Mouse (Mus musculus) heart, adult 8-10 months (tissue): ENCODE data around the gene Musk. TPM values are rescaled to one million over a fixed set of nuclear protein-coding genes. Genes with fewer than 3 reads are reported as not detected.
A peak's percentile ranks its signal among the peaks of the same experiment; 100 is the strongest.

ENCODE experiments used
- DNase-seq: peaks from one replicate; pipeline ENCODE4 v3.0.0; 2022; ENCODE audit warnings: low spot score
- total RNA-seq, 4 experiments: library from RNA; stranded (reverse); gene quantifications; 2 replicates each; pipeline ENCODE4 v1.2.4; 2022

Gene Musk
- total RNA-seq, 4 experiments from 2014 or later: 0.31 to 0.88 (median 0.50) TPM

DNA sequence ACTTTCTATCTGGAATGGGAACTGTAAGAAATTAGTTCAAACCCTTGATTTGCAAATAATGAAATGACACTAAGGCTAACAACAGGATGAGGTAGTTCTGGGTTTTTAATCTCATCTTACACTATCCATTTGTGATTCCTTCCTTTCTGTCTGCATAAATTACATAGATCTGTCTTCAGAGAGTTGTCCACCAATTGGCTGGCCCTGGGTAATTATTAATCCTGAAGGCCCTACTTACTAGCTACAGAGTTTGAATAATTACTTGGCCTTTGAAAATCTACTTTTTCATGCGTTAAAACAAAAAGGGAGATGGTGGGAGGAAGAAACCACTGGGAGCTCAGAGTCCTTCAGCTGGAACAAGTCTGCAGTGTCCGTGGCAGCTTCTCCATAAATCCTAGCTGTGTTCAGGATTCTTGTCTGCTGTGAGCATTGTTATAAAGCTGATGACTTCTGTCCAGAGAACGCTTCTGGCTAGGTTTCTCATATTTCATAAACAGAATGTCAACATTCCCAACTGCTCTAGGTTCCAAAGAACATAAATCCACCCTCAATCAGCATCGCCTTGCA lies 29.3 kb downstream of the Musk start:
- DNase-seq: no peak

GRCm38 (mm10) chr4:58317536-58317935 lies 31.8 kb downstream of the Musk start:
- no peak for DNase-seq

GRCm38 (mm10) chr4:58320293-58320692 lies 34.5 kb downstream of the Musk start:
- DNase-seq: no peak

DNA sequence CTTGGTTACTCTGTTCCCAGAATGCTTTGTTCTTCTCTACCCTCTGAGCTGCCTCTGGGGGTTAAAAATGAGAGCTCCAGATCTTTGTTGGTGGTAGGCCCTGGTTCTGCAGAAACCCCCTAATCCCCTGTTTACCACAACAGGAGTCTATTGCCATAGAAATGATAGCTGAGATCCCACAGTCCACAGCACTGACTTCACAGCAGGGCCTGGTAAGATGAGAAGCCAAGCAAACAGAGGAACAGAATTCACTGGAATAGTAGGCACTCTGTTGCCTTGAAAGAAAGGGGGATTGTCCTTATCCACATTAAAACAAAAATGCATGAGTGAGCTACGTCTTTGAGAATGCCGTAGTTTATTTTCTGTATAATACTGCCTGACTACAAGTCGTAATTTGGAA lies 41.0 kb downstream of the Musk start:
- no peak for DNase-seq

- no peak for DNase-seq
These were observed 42.5 kb downstream of the Musk start for GRCm38 (mm10) chr4:58328231-58328630.

DNA sequence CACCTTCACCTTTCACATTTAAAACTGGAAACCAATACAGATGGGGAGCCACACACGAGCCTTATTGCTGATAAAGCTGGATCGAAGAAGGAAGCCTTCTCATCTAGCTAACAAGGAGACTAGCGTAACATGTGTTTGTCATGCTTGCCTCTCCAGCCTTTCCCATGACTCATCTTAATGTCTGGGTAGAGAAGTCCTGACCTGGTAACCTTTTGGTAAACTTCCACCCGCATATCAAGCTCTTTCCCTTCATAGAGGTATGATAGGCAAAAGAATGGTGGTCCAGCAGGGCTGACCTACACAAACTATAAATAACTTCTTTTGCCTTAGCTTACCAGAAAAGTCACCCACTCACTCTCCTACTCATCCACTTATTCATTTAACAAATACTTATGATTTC lies 44.3 kb downstream of the Musk start:
- no peak for DNase-seq

DNA sequence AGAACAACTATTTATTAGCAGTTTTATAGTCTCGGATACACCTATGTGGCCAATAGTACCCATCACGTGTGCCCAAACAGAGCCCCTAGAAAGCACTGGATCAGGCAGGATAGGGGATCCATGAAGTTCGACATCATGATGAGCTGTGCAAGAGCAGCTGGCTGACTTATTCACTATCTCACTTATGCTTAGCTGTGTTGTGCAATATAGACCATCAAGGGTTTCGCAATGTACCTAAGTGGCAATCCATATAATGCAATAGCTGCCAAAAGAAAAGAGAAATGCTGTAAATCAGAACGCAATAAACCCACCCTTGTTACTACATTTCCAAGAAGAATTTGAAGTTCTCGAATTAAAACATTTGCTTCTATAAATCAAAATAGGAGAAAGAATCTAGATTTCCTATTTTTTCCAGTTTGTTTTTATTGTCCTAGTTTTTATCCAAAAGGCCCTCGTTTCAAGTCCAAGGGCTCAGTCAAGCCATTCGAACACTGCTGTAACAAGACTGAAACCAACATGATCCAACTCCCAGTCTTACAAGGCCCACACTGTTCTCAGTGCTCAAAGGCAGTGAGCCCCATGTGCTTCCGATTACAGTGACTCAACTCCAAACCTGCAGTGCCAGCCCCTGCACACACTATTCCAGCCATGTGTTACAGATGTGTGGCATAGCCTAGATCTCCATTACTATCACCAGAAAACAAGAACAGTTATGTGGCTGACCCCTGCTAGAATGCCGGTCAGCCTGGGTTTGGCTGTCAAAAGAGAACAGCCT lies 45.3 kb downstream of the Musk start:
- DNase-seq: peak; percentile 27

DNA sequence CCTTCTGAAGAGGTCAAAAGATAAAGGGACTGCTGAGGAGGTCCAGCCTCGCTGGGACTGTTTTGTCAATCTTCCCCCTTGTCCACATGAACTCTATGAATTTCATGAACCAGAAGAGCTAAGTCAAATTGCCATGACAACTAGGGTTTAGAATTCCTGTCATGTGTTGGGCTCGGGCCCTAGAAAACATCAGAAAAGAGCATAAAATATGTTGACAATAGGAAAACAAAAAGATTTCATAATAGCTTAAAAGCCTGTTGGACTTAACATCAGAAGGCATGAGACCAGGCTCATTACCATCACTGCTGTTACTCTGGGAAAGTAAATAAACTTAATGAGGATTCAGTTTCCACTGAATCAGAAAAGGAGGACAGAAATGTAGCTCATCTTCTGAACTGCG lies 46.6 kb downstream of the Musk start:
- no peak for DNase-seq

- no peak for DNase-seq
These were observed 50.5 kb downstream of the Musk start for GRCm38 (mm10) chr4:58336227-58336626.

- DNase-seq: no peak
These were observed 53.5 kb downstream of the Musk start for GRCm38 (mm10) chr4:58339226-58339625.

DNA sequence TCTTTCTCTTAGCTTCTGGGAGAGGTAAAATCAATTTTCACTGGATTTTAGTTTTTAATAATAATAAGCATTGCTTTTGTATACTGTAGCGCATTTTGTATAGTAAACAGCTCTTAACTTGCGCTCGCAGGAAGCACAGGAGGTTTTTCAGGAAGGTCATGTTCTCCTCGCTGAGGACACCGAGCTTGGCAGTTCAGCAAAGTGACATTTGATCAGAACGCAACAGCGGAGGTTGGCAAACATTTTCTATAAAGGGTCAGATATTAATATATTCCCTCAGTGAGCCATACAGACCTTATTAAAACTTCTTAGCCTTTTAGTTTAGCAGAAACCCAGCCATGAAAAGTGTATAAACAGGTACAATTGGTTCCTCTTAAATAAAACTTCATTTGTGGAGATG lies 64.4 kb downstream of the Musk start:
- no peak for DNase-seq

DNA sequence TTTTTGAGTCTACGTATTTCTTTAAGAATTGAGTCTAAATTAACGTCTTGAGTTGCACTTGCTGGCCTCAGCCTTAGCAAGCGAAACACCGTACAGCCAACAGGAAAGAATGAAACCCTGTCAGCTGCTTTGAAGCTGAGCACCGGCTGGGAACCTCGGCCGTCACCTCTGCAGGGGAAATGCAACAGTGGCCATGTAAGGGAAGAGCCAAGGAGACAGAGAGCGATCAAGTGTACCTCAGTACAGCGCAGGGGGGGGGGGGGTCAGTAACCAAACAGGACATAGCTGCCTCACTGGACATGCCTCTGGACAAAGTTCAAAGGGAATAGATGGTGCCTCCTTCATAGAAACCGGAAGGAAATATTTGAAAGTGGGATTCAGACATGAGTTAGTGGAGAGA lies 65.4 kb downstream of the Musk start:
- DNase-seq: no peak

- DNase-seq: no peak
These were observed 65.8 kb downstream of the Musk start for GRCm38 (mm10) chr4:58351590-58351989.

- no peak for DNase-seq
These were observed 73.2 kb downstream of the Musk start for GRCm38 (mm10) chr4:58358996-58359395.

- DNase-seq: no peak
These were observed 79.6 kb downstream of the Musk start for GRCm38 (mm10) chr4:58365321-58365720.

GRCm38 (mm10) chr4:58371106-58371505 lies 85.3 kb downstream of the Musk start:
- DNase-seq: no peak

DNA sequence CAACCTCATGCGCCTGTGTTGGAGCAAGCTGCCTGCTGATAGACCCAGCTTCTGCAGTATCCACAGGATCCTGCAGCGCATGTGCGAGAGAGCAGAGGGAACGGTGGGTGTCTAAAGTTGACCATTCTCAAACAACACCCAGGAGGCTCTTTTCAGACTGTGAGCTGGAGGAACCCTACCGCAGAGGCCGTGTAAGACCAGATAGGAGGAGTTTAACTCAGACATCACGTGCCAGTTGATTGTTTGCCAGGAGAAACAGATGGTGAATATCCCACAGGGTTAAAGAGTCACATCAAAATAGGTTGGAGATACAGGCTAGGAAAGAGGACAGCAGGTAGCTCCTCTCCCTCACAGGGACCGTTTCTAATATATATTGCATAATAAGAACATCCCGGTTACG lies 87.8 kb downstream of the Musk start:
- no peak for DNase-seq

DNA sequence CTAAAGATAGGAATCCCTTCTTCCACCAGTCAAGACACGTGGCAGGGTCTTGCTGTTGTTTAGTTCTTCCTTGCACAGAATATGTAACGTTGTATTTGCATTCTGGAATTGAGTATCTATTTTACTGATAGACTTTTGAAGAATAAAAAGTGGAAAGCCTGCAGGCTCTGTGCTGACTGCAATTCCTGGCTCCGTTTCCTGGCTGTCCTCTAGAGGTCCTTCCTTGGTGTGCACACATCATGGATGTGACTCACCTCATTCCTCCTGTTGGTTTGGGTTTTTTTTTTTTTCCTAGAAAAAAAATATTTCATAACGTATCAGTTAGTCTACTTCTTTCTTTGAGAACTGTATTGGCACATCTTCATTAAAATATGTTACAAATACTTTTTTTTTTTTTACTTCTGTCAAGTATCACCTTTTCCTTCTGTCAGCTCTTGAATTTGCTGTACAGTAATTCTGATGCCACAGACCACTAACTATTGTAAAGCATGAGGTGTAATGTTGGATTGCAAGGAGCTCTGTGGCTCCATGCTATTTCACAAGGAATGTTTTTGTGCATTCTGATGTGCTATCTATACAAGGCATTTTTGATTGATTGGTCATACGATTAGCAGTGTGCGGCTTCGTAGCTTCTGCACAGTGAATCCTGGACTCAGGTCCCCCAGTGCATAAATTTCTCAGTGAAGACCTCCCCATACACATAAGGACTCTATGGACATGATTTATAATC lies 88.5 kb downstream of the Musk start:
- peak; percentile 11 for DNase-seq

GRCm38 (mm10) chr4:58379186-58379585 lies 93.4 kb downstream of the Musk start:
- no peak for DNase-seq

DNA sequence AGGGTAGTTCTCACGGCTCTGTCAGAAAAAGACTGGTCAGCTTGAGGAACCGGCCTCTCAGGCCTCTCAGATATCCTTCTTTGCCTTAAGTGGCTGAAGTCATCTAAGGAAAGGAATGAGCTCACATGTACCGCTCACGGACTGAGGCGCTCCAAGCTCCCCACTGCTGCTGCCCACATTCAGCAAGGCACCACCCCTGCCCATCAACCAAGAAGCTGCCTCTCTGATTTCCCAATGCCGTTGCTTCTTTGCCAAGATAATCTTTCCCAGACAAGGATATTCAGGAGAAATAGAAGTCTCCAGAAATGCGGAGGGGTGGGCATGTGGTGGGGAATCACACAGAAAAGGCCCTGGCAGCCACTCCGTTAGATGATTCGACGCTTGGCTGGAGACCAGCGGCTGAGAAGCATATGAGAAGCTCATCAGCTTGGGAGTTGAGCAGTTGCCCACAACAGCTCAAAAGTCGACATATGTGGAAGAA lies 115.1 kb downstream of the Musk start:
- no peak for DNase-seq

DNA sequence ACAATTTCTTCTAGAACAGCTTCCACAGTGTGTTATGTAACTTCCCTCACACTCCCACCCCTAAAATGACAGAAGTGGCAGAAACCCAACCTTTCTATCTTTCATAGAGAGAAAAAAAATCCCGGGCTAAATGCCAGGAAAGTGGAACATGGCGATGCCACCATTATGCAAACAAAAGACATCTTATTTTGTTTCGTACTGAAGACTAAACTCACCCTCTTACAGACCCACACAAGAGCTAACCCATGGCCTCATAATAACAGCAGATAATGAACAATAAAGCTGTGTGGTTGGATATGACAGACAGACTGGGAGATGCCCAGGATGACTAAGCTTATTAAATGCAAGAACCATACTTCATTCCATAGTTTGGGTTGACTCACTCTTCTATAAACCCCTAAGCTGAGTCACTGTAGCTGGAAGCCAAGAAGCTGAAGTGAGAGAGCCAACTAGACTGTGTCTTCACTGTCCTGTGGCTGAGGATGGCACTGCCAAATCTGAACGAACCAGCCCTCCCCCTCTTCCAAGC lies 116.3 kb downstream of the Musk start:
- DNase-seq: no peak
